Mouse (Mus musculus): ENCODE measurements around the gene Mpi.

Mpi gene

DNA sequence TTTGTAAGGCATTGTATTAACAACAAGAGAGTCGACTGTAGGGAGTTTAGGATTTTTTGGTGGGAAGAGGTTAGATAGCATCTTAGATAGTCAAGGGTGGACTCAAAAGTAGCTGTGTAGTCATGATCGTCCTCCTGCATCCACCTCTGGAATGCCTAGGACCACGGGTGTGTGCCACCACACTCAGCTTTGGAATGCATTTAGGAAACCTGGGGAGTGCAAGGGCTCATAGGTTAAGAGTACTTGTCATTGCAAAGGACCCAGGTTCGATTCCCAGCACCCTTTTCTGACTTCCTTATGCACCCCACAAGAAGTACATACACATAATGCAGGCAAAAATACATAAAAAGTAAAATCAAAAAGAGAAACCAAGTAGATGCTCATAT is 29.7 kb downstream of the Mpi start:
- DNase-seq (ENCODE audit: low spot score), result no peak

DNA sequence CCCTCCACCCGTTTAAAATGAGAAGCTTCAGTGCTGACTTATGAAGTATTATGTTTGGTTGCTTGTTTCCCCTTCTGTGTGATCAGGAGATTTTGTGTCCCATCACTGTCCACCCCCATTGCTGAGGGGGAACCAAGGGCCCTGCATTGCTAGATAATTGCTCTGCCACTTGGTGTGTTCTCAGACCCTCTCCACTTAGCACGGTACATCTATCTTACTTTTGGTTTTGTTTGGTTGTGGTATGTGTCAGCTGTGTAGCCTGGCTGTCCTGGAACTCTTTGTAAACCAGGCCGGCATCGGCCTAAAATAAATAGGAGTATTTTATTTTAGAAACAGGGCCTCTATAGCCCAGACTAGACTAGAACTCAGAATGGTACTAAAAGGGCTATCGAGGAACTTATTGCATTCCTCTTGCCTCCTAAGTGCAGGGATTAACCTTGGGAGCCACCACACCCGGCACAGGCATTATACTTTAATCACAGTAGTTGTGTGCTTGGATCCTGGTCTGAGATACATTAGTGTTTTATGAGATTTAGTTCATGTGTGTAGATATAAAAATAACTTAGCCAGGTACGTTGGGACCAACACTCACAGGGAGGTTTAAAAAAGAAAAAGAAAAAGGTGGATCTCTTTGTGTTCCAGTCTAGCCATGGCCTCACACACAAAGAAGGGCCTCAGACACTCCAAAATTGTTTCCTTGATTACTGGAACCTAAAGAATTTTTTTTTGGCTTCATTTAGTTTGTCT is 30.3 kb downstream of the Mpi start:
- DNase-seq (ENCODE audit: low spot score), result no peak

- DNase-seq (ENCODE audit: low spot score), result peak; percentile 92
These were observed 31.3 kb downstream of the Mpi start, which contains the start of gene Cox5a for GRCm38 (mm10) chr9:57521056-57521911. Gene Cox5a (plus strand): TSS chr9:57521274.

GRCm38 (mm10) chr9:57520375-57521055 is 32.0 kb downstream of the Mpi start:
- no peak for DNase-seq (ENCODE audit: low spot score)

DNA sequence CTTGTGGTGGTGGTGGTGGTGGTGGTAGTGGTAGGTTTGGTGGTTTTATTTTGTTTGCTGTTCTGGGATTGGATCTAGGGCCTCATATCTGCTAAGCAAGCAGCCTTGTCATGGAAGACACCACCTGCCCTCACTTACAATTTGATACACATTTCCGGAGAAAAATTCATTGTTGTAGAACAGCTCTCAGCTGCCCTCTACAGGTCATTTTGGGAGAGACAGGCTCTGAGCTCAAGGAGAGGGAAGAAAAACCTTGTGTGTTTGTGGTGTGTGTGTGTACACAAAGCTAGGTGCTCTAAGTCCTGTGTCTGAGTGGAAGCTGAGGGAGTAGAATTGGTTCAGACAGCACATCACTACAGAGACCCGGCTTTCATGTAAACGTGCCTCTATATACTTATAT is 35.5 kb downstream of the Mpi start:
- DNase-seq (ENCODE audit: low spot score), result peak; percentile 73

DNA sequence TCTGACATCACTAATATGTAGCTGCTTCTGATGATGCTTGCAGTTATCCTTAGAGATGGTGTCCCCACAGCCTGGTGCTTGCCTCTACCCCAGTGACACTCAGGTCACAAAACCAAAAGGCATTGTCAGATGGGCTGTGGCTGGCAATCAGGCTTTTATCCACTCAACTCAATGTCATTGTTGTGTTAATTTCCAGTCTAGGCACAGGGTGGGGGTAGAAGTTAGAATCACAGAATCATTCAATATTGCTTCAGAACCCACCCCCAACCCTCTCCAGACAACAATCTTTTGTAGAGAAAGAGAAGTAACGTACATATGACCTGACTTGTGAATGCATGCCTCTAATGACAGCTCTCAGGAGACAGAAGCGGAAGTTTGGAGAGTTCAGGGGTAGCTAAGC is 42.0 kb downstream of the Mpi start:
- no peak for DNase-seq (ENCODE audit: low spot score)

DNA sequence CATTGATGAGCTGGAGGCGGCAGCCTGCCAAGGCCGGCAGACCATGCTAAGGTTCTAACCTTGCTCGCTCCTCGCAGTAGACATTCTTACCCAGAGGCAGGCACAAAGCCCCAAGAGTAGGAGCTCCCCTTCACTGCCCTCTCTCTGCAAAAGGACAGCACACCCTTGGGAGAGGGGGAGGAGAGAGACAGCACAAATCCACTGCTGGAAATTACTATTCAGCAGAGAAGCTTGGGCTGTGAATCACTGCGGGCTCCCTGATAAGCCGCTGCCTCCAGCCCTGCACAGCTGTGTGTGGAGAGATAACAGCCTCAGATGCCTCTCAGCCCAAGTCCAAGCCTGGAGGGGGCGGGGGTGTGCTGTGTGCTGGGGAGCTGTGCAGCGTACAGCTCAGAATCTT is 46.9 kb downstream of the Mpi start:
- DNase-seq (ENCODE audit: low spot score), result no peak

GRCm38 (mm10) chr9:57504891-57505290 is 47.7 kb downstream of the Mpi start:
- DNase-seq (ENCODE audit: low spot score), result no peak

DNA sequence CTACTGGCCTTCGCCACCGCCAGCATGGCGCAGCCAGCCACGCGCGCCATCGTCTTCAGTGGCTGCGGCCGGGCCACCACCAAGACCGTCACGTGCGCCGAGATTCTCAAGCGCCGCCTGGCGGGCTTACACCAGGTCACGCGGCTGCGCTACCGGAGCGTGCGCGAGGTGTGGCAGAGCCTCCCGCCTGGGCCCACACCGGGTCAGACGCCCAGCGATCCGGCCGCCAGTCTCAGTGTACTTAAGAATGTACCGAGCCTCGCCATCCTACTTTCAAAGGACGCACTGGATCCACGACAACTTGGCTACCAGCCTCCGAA is 48.2 kb downstream of the Mpi start:
- DNase-seq (ENCODE audit: low spot score), result no peak

- no peak for DNase-seq (ENCODE audit: low spot score)
These were observed 48.8 kb downstream of the Mpi start, which contains the start of gene Rpp25 for GRCm38 (mm10) chr9:57503622-57504380. Gene Rpp25 (plus strand): TSS chr9:57504026.

DNA sequence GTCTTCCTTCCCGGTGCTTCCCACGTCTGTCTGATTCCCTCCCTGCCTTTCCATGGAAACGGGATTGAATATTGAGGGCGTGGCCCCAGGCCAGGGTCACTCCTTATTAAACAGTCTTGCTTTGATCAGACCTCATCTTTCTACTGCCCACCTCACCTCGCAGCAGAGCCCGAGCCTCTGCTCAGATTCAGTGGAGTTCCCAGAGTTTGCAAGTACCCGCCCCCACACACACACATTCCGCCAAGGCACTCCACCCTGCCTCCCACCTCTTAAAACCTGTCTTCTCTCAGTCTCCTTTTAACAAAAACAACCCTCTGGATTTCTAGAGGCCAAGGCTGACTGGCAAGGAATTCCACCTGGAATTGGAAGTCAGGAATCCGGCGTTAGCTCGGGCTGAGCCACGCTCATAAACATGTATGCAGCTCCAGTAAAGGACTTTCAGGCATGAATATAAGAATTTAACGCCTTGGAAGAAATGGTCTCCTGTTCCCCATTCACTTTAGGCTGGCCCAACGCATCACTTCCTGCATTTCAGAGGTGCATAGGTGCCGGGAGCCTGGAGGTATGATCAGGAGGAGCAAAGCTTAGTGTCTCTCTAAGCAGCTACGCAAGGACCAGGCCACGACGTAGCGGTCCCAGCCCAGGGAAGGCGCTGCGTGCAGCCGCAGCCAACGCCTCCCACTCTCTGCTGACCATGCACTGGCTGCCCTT is 49.5 kb downstream of the Mpi start:
- no peak for DNase-seq (ENCODE audit: low spot score)

DNA sequence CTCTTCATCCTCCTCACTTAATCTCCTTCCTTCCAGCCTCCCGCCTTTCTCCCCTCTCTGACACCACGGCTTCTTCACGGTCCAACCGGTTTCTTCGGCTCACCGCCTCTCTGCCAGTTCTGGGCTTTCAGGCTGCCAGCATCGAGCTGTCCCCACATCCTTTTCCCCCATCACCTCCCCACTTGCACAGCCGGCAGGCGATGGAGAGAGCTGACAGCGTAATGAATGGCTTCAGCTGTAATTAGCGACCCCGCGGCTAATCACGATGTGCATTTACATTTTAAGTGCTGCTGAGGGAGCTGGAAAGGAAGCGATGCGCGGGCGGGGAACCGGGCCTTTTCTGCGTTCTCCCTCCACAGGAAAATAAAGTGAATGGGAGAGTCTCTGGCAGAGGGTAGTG is 50.7 kb downstream of the Mpi start:
- DNase-seq (ENCODE audit: low spot score), result no peak

GRCm38 (mm10) chr9:57501452-57501851 is 51.1 kb downstream of the Mpi start:
- DNase-seq (ENCODE audit: low spot score), result no peak

DNA sequence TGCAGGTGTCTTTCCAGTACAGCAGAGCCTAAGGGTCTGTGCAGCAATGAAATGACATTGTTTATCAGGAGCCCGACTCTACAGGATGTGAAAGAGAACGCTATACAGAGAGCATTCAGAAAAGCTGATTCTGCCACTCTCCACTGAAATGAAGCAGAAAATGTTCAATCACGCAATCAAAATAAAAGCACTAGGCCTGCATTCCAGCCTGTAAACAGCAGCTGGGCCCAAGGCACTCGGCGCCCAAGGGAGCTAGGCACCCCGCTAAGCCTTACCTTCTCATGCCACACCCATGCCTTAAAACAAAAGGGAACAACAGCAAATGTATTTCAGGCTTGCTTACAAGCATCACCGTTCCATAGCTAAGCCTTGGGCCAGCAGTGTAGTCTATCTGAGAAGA is 54.0 kb downstream of the Mpi start:
- DNase-seq (ENCODE audit: low spot score), result no peak

DNA sequence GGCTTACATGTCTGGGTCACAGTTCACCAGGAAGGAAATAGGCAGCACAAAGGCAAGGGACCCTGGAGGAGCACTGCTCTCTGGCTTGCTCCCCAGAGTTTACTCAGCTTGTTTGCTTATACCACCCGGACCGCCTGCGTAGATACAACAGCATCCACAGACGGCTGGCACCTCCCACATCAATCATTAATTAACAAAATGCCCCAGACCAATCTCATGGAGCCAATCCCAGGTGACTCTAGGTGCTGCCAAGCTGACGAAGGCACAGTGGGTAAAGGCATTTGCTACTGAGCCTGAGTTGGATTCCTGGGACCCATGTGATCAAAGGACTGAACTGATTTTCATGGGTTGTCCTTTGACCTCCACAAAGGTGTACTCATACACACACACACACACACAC is 55.3 kb downstream of the Mpi start:
- no peak for DNase-seq (ENCODE audit: low spot score)

DNA sequence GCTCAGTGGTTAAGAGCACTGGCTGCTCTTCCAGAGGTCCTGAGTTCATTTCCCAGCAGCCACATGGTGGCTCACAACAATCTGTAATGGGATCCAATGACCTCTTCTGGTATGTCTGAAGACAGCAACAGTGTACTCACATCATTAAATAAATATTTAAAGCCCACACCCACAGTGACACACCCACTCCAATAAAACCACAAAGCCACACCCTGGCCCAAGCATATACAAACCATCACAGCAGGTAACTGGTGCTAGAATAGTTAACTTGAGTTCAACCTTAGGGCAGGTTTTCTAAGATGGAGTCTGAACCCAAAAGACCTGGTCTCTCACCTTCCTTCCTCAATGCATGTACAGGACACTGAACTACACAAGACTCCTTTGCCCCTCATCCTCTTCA is 57.6 kb downstream of the Mpi start:
- DNase-seq (ENCODE audit: low spot score), result no peak
